Mouse (Mus musculus) MEL (cell line): ENCODE measurements around the gene Lims1. TPM values are rescaled to one million over a fixed set of nuclear protein-coding genes. Genes with fewer than 3 reads are reported as not detected.

Experiments
- DNase-seq: peaks from one replicate; pipeline ENCODE4 v3.0.0; 2011; ENCODE audit warnings: low read depth, low spot score
- H3K27ac ChIP-seq: 2 replicates; pipeline ENCODE4 v1.5.1; 2012; ENCODE audit warnings: low read depth, mild to moderate bottlenecking, control low read depth, low read length, moderate library complexity; ENCODE audit not compliant: control insufficient read depth
- H3K27me3 ChIP-seq, 2 experiments: fragments of 150-350 bp in 1 of 2; sonication (generic) in 1 of 2; 2 replicates each; pipeline ENCODE4 v1.6.1; 2012; ENCODE audit warnings: low read length in 2 of 2, mild to moderate bottlenecking in 2 of 2, improper control_type of control experiment in 1 of 2, moderate library complexity in 1 of 2; ENCODE audit not compliant: insufficient read depth in 2 of 2, control insufficient read depth in 1 of 2
- H3K36me3 ChIP-seq, 2 experiments: 2 replicates each; pipeline ENCODE4 v1.6.1; 2012 to 2014; ENCODE audit warnings: low read length in 2 of 2, improper control_type of control experiment in 1 of 2, inconsistent platforms in 1 of 2, mild to moderate bottlenecking in 1 of 2; ENCODE audit not compliant: insufficient read depth in 2 of 2, control insufficient read depth in 1 of 2
- H3K4me1 ChIP-seq, 2 experiments: fragments of 150-350 bp in 1 of 2; sonication (generic) in 1 of 2; 2 replicates each; pipeline ENCODE4 v1.6.1; 2012; ENCODE audit warnings: low read length in 2 of 2, improper control_type of control experiment in 1 of 2, mild to moderate bottlenecking in 1 of 2; ENCODE audit not compliant: insufficient read depth in 2 of 2, control insufficient read depth in 1 of 2
- H3K4me3 ChIP-seq, 2 experiments: fragments of 150-350 bp in 1 of 2; sonication (generic) in 1 of 2; 2 replicates each; pipeline ENCODE4 v1.5.1; 2012; ENCODE audit warnings: low read depth in 2 of 2, low read length in 2 of 2, mild to moderate bottlenecking in 2 of 2, moderate library complexity in 2 of 2, control low read depth in 1 of 2, improper control_type of control experiment in 1 of 2; ENCODE audit not compliant: control insufficient read depth in 1 of 2, insufficient read depth in 1 of 2
- H3K79me2 ChIP-seq: 2 replicates; pipeline ENCODE4 v1.6.1; 2012; ENCODE audit warnings: mild to moderate bottlenecking, low read length, moderate library complexity; ENCODE audit not compliant: control insufficient read depth, poor library complexity, insufficient read depth
- H3K9ac ChIP-seq: 2 replicates; pipeline ENCODE4 v1.6.1; 2012; ENCODE audit warnings: low read depth, mild to moderate bottlenecking, control low read depth, low read length, moderate library complexity; ENCODE audit not compliant: control insufficient read depth, poor library complexity, severe bottlenecking
- H3K9me3 ChIP-seq: fragments of 150-350 bp; sonication (generic); replicated peaks from 2 replicates; pipeline ENCODE4 v1.6.1; 2012; ENCODE audit warnings: mild to moderate bottlenecking, low read length, improper control_type of control experiment, moderate library complexity; ENCODE audit not compliant: insufficient read depth
- CTCF ChIP-seq, 3 experiments: IDR thresholded peaks in 2 of 3; conservative IDR thresholded peaks in 1 of 3; 2 replicates each; pipeline ENCODE4 v1.5.1; 2011 to 2012; ENCODE audit warnings: low read length in 3 of 3, low read depth in 2 of 3, mild to moderate bottlenecking in 2 of 3, improper control_type of control experiment in 1 of 3, inconsistent platforms in 1 of 3, mixed read lengths in 1 of 3, moderate library complexity in 1 of 3; ENCODE audit not compliant: control insufficient read depth in 1 of 3, insufficient read depth in 1 of 3, poor library complexity in 1 of 3, severe bottlenecking in 1 of 3
- E2F4 ChIP-seq: IDR thresholded peaks from 2 replicates; pipeline ENCODE4 v1.6.1; 2011; ENCODE audit warnings: low read depth, low read length, improper control_type of control experiment, borderline replicate concordance
- EP300 ChIP-seq, 2 experiments: IDR thresholded peaks; 2 replicates each; pipeline ENCODE4 v1.6.1; 2011; ENCODE audit warnings: improper control_type of control experiment in 2 of 2, low read length in 2 of 2, low read depth in 1 of 2, mild to moderate bottlenecking in 1 of 2
- ETS1 ChIP-seq: IDR thresholded peaks from 2 replicates; pipeline ENCODE4 v1.6.1; 2012; ENCODE audit warnings: low read depth, mild to moderate bottlenecking, inconsistent platforms, low read length, improper control_type of control experiment, moderate library complexity
- GABPA ChIP-seq: IDR thresholded peaks from 2 replicates; pipeline ENCODE4 v1.6.1; 2012; ENCODE audit warnings: low read depth, mild to moderate bottlenecking, inconsistent platforms, low read length, improper control_type of control experiment, moderate library complexity
- GATA1 ChIP-seq: IDR thresholded peaks from 2 replicates; pipeline ENCODE4 v1.6.1; 2011; ENCODE audit warnings: low read depth, low read length, improper control_type of control experiment
- HCFC1 ChIP-seq: IDR thresholded peaks from 2 replicates; pipeline ENCODE4 v1.6.1; 2012; ENCODE audit warnings: low read depth, mild to moderate bottlenecking, inconsistent platforms, low read length, improper control_type of control experiment, moderate library complexity
- JUND ChIP-seq: IDR thresholded peaks from 2 replicates; pipeline ENCODE4 v1.6.1; 2011; ENCODE audit warnings: low read depth, mild to moderate bottlenecking, improper control_type of control experiment, low read length
- KAT2A ChIP-seq: conservative IDR thresholded peaks from 2 replicates; pipeline ENCODE4 v1.6.1; 2012; ENCODE audit warnings: low read depth, low read length, improper control_type of control experiment, inconsistent platforms
- MAFK ChIP-seq: IDR thresholded peaks from 2 replicates; pipeline ENCODE4 v1.6.1; 2011; ENCODE audit warnings: low read depth, mild to moderate bottlenecking, low read length, improper control_type of control experiment, borderline replicate concordance
- MAZ ChIP-seq: IDR thresholded peaks from 2 replicates; pipeline ENCODE4 v1.6.1; 2012; ENCODE audit warnings: low read depth, mild to moderate bottlenecking, inconsistent platforms, low read length, improper control_type of control experiment
- MEF2A ChIP-seq: IDR thresholded peaks from 2 replicates; pipeline ENCODE4 v1.6.1; 2014; ENCODE audit warnings: low read depth, mild to moderate bottlenecking, inconsistent platforms, low read length, improper control_type of control experiment; ENCODE audit not compliant: poor library complexity, insufficient replicate concordance, severe bottlenecking; ENCODE audit errors: extremely low read depth
- MXI1 ChIP-seq: IDR thresholded peaks from 2 replicates; pipeline ENCODE4 v1.6.1; 2011; ENCODE audit warnings: mild to moderate bottlenecking, low read depth, low read length, improper control_type of control experiment
- NELFE ChIP-seq: IDR thresholded peaks from 2 replicates; pipeline ENCODE4 v1.6.1; 2011; ENCODE audit warnings: low read depth, low read length, improper control_type of control experiment
- NRF1 ChIP-seq: IDR thresholded peaks from 2 replicates; pipeline ENCODE4 v1.6.1; 2014; ENCODE audit warnings: low read depth, mild to moderate bottlenecking, inconsistent platforms, low read length, improper control_type of control experiment, moderate library complexity; ENCODE audit not compliant: poor library complexity, insufficient read depth, severe bottlenecking
- POLR2A ChIP-seq, 2 experiments: IDR thresholded peaks; 2 replicates each; pipeline ENCODE4 v1.6.1; 2011 to 2012; ENCODE audit warnings: low read length in 2 of 2, mild to moderate bottlenecking in 2 of 2, control low read depth in 1 of 2, improper control_type of control experiment in 1 of 2, low read depth in 1 of 2, moderate library complexity in 1 of 2; ENCODE audit not compliant: control insufficient read depth in 1 of 2, insufficient read depth in 1 of 2, poor library complexity in 1 of 2
- POLR2AphosphoS2 ChIP-seq: IDR thresholded peaks from 2 replicates; pipeline ENCODE4 v1.6.1; 2011; ENCODE audit warnings: low read length, improper control_type of control experiment
- RAD21 ChIP-seq: IDR thresholded peaks from 2 replicates; pipeline ENCODE4 v1.6.1; 2011; ENCODE audit warnings: mild to moderate bottlenecking, low read depth, low read length, improper control_type of control experiment
- RCOR1 ChIP-seq: IDR thresholded peaks from 2 replicates; pipeline ENCODE4 v1.6.1; 2012; ENCODE audit warnings: low read depth, mild to moderate bottlenecking, inconsistent platforms, low read length, improper control_type of control experiment
- SIN3A ChIP-seq: IDR thresholded peaks from 2 replicates; pipeline ENCODE4 v1.6.1; 2012; ENCODE audit warnings: low read length, improper control_type of control experiment, inconsistent platforms
- SMC3 ChIP-seq: IDR thresholded peaks from 2 replicates; pipeline ENCODE4 v1.6.1; 2011; ENCODE audit warnings: low read depth, low read length, improper control_type of control experiment
- TAL1 ChIP-seq: IDR thresholded peaks from 2 replicates; pipeline ENCODE4 v1.6.1; 2012; ENCODE audit warnings: mild to moderate bottlenecking, inconsistent platforms, low read length, moderate library complexity, mixed read lengths
- TCF12 ChIP-seq: IDR thresholded peaks from 2 replicates; pipeline ENCODE4 v1.6.1; 2014; ENCODE audit warnings: low read depth, mild to moderate bottlenecking, inconsistent platforms, low read length, improper control_type of control experiment, moderate library complexity
- ZKSCAN1 ChIP-seq: IDR thresholded peaks from 2 replicates; pipeline ENCODE4 v1.6.1; 2012; ENCODE audit warnings: low read depth, mild to moderate bottlenecking, inconsistent platforms, low read length, improper control_type of control experiment, moderate library complexity
- ZNF384 ChIP-seq: IDR thresholded peaks from 2 replicates; pipeline ENCODE4 v1.6.1; 2012; ENCODE audit warnings: low read depth, mild to moderate bottlenecking, inconsistent platforms, low read length, improper control_type of control experiment
- polyA plus RNA-seq, 2 experiments: library from polyadenylated mRNA; stranded (reverse) in 1 of 2; unstranded in 1 of 2; fragments of >175 nt in 1 of 2; fragments of >200 nt in 1 of 2; gene quantifications; 2 replicates each; pipeline versions ENCODE4 v1.2.1 to v1.2.4; 2012; ENCODE audit warnings: low replicate concordance in 2 of 2, low read depth in 1 of 2; ENCODE audit not compliant: insufficient read length in 2 of 2, insufficient read depth in 1 of 2, missing spikeins in 1 of 2
- total RNA-seq: library from RNA; depleted of rRNA; stranded (reverse); fragments of 300-350 nt; gene quantifications from 2 replicates; pipeline ENCODE4 v1.2.3, GENCODE M21; 2012

The Lims1 gene
- total and polyA plus RNA-seq, 3 experiments: 24.9 to 28.5 TPM; not detected in 1

GRCm38 (mm10) chr10:58343552-58343951, 20.3 kb downstream of the Lims1 start:
- H3K4me1 ChIP-seq: peaks cover 19 to 21% of the 10 kb centered on the region in 2 experiments
- no peaks in the 10 kb centered on the region for H3K9me3 ChIP-seq
- no peak overlapping the region for H3K27ac ChIP-seq
- H3K79me2 ChIP-seq: 0 out of 2 replicates have a peak, but pooled peaks cover 3% of the 10 kb centered on the region
- DNase-seq: peak; percentile 40
- H3K36me3 ChIP-seq: peaks cover 0 to 22% of the 10 kb centered on the region in 2 experiments; a peak in 2 of 4 replicates
- no peak overlapping the region for H3K9ac ChIP-seq
- H3K4me3 ChIP-seq: no peak overlapping the region
- TF ChIP-seq GATA1: peak; percentile 67
- no peak for TF ChIP-seq NRF1
- TF ChIP-seq CTCF (IDR thresholded peaks at IDR 0.05 in 2 of 3, conservative IDR thresholded peaks at IDR 0.05 in 1 of 3; ENCODE audit: control insufficient read depth in 1 of 3, insufficient read depth in 1 of 3, low read depth in 2 of 3, low read length in 3 of 3, poor library complexity in 1 of 3, severe bottlenecking in 1 of 3): no peak
- no peak for TF ChIP-seq POLR2AphosphoS2
- TF ChIP-seq POLR2A (IDR thresholded peaks at IDR 0.05; ENCODE audit: control insufficient read depth in 1 of 2, insufficient read depth in 1 of 2, low read depth in 1 of 2, low read length in 2 of 2, poor library complexity in 1 of 2): no peak
- TF ChIP-seq JUND: no peak
- TF ChIP-seq EP300 (IDR thresholded peaks at IDR 0.05; ENCODE audit: low read depth in 1 of 2, low read length in 2 of 2): 0 out of 4 replicates have a peak, but pooled peaks of 1 of the 2 experiments have one; percentile 12
- TF ChIP-seq ETS1: peak; percentile 60
- TF ChIP-seq MAZ: no peak
- peak; percentile 36; the same call in 1 of the 2 replicates for TF ChIP-seq SIN3A
- no peak for TF ChIP-seq SMC3
- H3K27me3 ChIP-seq: no peaks in the 10 kb centered on the region

GRCm38 (mm10) chr10:58350600-58350999, 27.3 kb downstream of the Lims1 start:
- Histone ChIP-seq H3K27me3 (no peaks in the 10 kb centered on the region), H3K4me1 (peaks cover 21 to 30% of the 10 kb centered on the region in 2 experiments), H3K9ac (no peak overlapping the region), H3K79me2 (0 out of 2 replicates have a peak, but pooled peaks cover 1% of the 10 kb centered on the region), H3K36me3 (peaks cover 0 to 41% of the 10 kb centered on the region in 2 experiments; a peak in 2 of 4 replicates), H3K4me3 (no peak overlapping the region), H3K27ac (no peak overlapping the region), H3K9me3 (no peaks in the 10 kb centered on the region)
- TF ChIP-seq TAL1 (no peak), GABPA (no peak)
- no peak for DNase-seq

GRCm38 (mm10) chr10:58351670-58352069, 28.4 kb downstream of the Lims1 start:
- Histone ChIP-seq H3K27me3 (no peaks in the 10 kb centered on the region), H3K36me3 (peaks cover 0 to 39% of the 10 kb centered on the region in 2 experiments; a peak in 2 of 4 replicates), H3K4me1 (peaks cover 20 to 28% of the 10 kb centered on the region in 2 experiments), H3K9me3 (no peaks in the 10 kb centered on the region), H3K9ac (peak overlapping the region; percentile 52), H3K27ac (peak overlapping the region; percentile 68), H3K4me3 (no peak overlapping the region), H3K79me2 (0 out of 2 replicates have a peak, but pooled peaks cover 1% of the 10 kb centered on the region)
- peak; percentile 76 for DNase-seq
- peak; percentile 87 for TF ChIP-seq SIN3A
- TF ChIP-seq TAL1: peak; percentile 28; the same call in 1 of the 2 replicates
- no peak for TF ChIP-seq MAFK
- no peak for TF ChIP-seq NELFE
- peak; percentile 69; the same call in 1 of the 2 replicates for TF ChIP-seq MEF2A
- peak; percentile 79 for TF ChIP-seq GATA1
- TF ChIP-seq MXI1: peak; percentile 70
- no peak for TF ChIP-seq RAD21
- TF ChIP-seq E2F4: no peak
- peak; percentile 98 for TF ChIP-seq ZNF384
- TF ChIP-seq ETS1: peak; percentile 76
- no peak for TF ChIP-seq GABPA
- no peak for TF ChIP-seq KAT2A
- 0 out of 2 replicates have a peak, but pooled peaks have one; percentile 35 for TF ChIP-seq HCFC1
- peak; percentile 58 for TF ChIP-seq TCF12
- peak; percentile 84 for TF ChIP-seq RCOR1
- 0 out of 2 replicates have a peak, but pooled peaks have one; percentile 22 for TF ChIP-seq ZKSCAN1
